In genomic region chr2:65551736-65552135, GRCm38 (mm10) we compare ENCODE assay signal across 11 mouse cellular contexts. TPM values are rescaled to one million over a fixed set of nuclear protein-coding genes. Genes with fewer than 3 reads are reported as not detected.
DNase-seq lines count a peak whose midpoint lies in the region; ATAC-seq lines count a peak whose summit lies in the region.
"Had no signal": no experiment of that assay in that cellular context is flagged by ENCODE, and none has a peak within 500 bp of the region (broad histone marks: within the 10 kb centered on the region; RNA-seq: fewer than 3 reads in every experiment).

No protein-coding gene starts in this region.

- no peaks in the 10 kb centered on the region for H3K36me3 ChIP-seq in forebrain, embryonic 12.5 days (replicated peaks)
- no peaks in the 10 kb centered on the region for H3K36me3 ChIP-seq in forebrain, embryonic 16.5 days (ENCODE audit: control insufficient read depth, insufficient read depth)
- no peaks in the 10 kb centered on the region for H3K36me3 ChIP-seq in neural tube, embryonic 13.5 days
- H3K36me3 ChIP-seq: G1E; limb, embryonic 15.5 days had no signal

- DNase-seq in CD8-positive naive resting alpha-beta T cell, adult 2 months (ENCODE audit: low read depth in 2 of 2, low spot score in 2 of 2) = peak; percentile 6 to 23
- no peak for DNase-seq in gastrocnemius, postnatal 25 days
- DNase-seq in left cerebral cortex, postnatal 25 days (ENCODE audit: low spot score in 2 of 2) = no peak
- DNase-seq in adrenal gland, adult 18-20 months (ENCODE audit: low spot score in 2 of 2) = no peak
- DNase-seq: cerebellum, adult 11-12 months had no signal

- H3K4me3 ChIP-seq in forebrain, embryonic 12.5 days (replicated peaks) = no peak overlapping the region
- no peak overlapping the region for H3K4me3 ChIP-seq in forebrain, embryonic 16.5 days (replicated peaks; ENCODE audit: low read length)
- no peak overlapping the region for H3K4me3 ChIP-seq in neural tube, embryonic 13.5 days
- H3K4me3 ChIP-seq: limb, embryonic 15.5 days had no signal

- no peak overlapping the region for H3K4me2 ChIP-seq in forebrain, embryonic 12.5 days
- no peak overlapping the region for H3K4me2 ChIP-seq in forebrain, embryonic 16.5 days (ENCODE audit: low read length)
- no peak overlapping the region for H3K4me2 ChIP-seq in neural tube, embryonic 13.5 days
- H3K4me2 ChIP-seq: limb, embryonic 15.5 days had no signal

- no peaks in the 10 kb centered on the region for H3K9me3 ChIP-seq in forebrain, embryonic 12.5 days
- H3K9me3 ChIP-seq in forebrain, embryonic 16.5 days (ENCODE audit: control insufficient read depth, low read length) = no peaks in the 10 kb centered on the region
- no peaks in the 10 kb centered on the region for H3K9me3 ChIP-seq in neural tube, embryonic 13.5 days
- H3K9me3 ChIP-seq: limb, embryonic 15.5 days had no signal

- WGBS in forebrain, embryonic 12.5 days = 28% methylated on average over 2 of the region's 2 CpGs
- WGBS in forebrain, embryonic 16.5 days = 34% methylated on average over 2 of the region's 2 CpGs
- WGBS in neural tube, embryonic 13.5 days = 44% methylated on average over 2 of the region's 2 CpGs

- ATAC-seq in forebrain, embryonic 12.5 days (ENCODE audit: low FRiP score) = peak; percentile 59
- ATAC-seq in forebrain, embryonic 16.5 days = no peak
- peak; percentile 97 for ATAC-seq in hematopoietic stem cell, adult 5-6 weeks (replicated peaks in 1 of 2; ENCODE audit: insufficient read depth in 1 of 2, low FRiP score in 2 of 2, low TSS enrichment in 1 of 2, low read depth in 1 of 2, poor library complexity in 2 of 2, severe bottlenecking in 2 of 2)
- ATAC-seq in neural tube, embryonic 13.5 days (ENCODE audit: low read depth) = peak; percentile 62

- H3K27ac ChIP-seq in forebrain, embryonic 12.5 days = 0 out of 2 replicates have a peak overlapping the region, but pooled peaks have one; percentile 68
- H3K27ac ChIP-seq in forebrain, embryonic 16.5 days (ENCODE audit: low read length) = no peak overlapping the region
- peak overlapping the region; percentile 66 for H3K27ac ChIP-seq in neural tube, embryonic 13.5 days (replicated peaks)
- H3K27ac ChIP-seq: limb, embryonic 15.5 days had no signal

- H3K9ac ChIP-seq in forebrain, embryonic 12.5 days = no peak overlapping the region
- H3K9ac ChIP-seq in forebrain, embryonic 16.5 days (replicated peaks; ENCODE audit: low read depth, low read length) = no peak overlapping the region
- no peak overlapping the region for H3K9ac ChIP-seq in neural tube, embryonic 13.5 days
- H3K9ac ChIP-seq: limb, embryonic 15.5 days had no signal

- peaks cover 18% of the 10 kb centered on the region for H3K4me1 ChIP-seq in forebrain, embryonic 12.5 days
- peaks cover 7% of the 10 kb centered on the region for H3K4me1 ChIP-seq in forebrain, embryonic 16.5 days (replicated peaks; ENCODE audit: control insufficient read depth, insufficient read depth, low read length)
- peaks cover 35% of the 10 kb centered on the region for H3K4me1 ChIP-seq in neural tube, embryonic 13.5 days (replicated peaks)
- H3K4me1 ChIP-seq: limb, embryonic 15.5 days had no signal

- no peaks in the 10 kb centered on the region for H3K27me3 ChIP-seq in forebrain, embryonic 12.5 days
- no peaks in the 10 kb centered on the region for H3K27me3 ChIP-seq in forebrain, embryonic 16.5 days (replicated peaks; ENCODE audit: control insufficient read depth, insufficient read depth, low read length)
- H3K27me3 ChIP-seq in neural tube, embryonic 13.5 days = no peaks in the 10 kb centered on the region
- H3K27me3 ChIP-seq: limb, embryonic 15.5 days had no signal

- intact Hi-C loops in left cerebral cortex, postnatal 25 days (cut with DNase I) = no loop called here

RNA-seq across cellular contexts. Expression of gene Scn3a, which starts 15.7 kb away (rescaled TPM):
- polyA plus RNA-seq in forebrain, embryonic 12.5 days (2016; fragmentation: Nextera tagmentation; extraction: Ambion mirVana) = 38.0 and 40.8 TPM in 2 replicates
- polyA plus RNA-seq in forebrain, embryonic 16.5 days (2015; fragmentation: Nextera tagmentation; extraction: Ambion mirVana) = 55.8 and 57.4 TPM in 2 replicates
- not detected in 2 replicates for total RNA-seq in hematopoietic stem cell, adult 5-6 weeks (2017)
- 39.9 and 50.6 TPM in 2 replicates for polyA plus RNA-seq in neural tube, embryonic 13.5 days (2015; fragmentation: Nextera tagmentation; extraction: Ambion mirVana)
- total RNA-seq in gastrocnemius, postnatal 25 days (2021) = under 1 TPM; 0.33 to 0.54 TPM
- total RNA-seq in left cerebral cortex, postnatal 25 days (2021) = 10 to 100 TPM; 32.5 to 42.1 TPM
- total RNA-seq in adrenal gland, adult 18-20 months (2021) = 1 to 10 TPM; 4.4 to 5.5 TPM
- polyA plus RNA-seq: G1E had no signal

Comparison
In these comparisons a context has a peak if more than half of its experiments do, and no peak if none do; other contexts are left out.
1. DNase-seq: peak in CD8-positive naive resting alpha-beta T cell, adult 2 months (2 of 2); none in gastrocnemius, postnatal 25 days (single experiment), left cerebral cortex, postnatal 25 days (0 of 2) and adrenal gland, adult 18-20 months (0 of 2).
2. RNA of gene Scn3a, which starts 15.7 kb away (total RNA-seq): 32.5 to 42.1 TPM in left cerebral cortex, postnatal 25 days; 4.4 to 5.5 TPM in adrenal gland, adult 18-20 months, 0.33 to 0.54 TPM in gastrocnemius, postnatal 25 days and not detected in hematopoietic stem cell, adult 5-6 weeks; every median in the first group is over 4 times any median in the second.